Mouse (Mus musculus) liver, adult 2 months (tissue): Measurements from ENCODE around the gene Reep1. TPM values are rescaled to one million over a fixed set of nuclear protein-coding genes. Genes with fewer than 3 reads are reported as not detected.

Source experiments
- DNase-seq: peaks from one replicate; pipeline ENCODE4 v3.0.0-alpha.2; 2011; ENCODE audit warnings: low read depth, low spot score; ENCODE audit errors: extremely low read depth
- H3K27ac ChIP-seq: fragments of 200-500 bp; replicated peaks from 2 replicates; pipeline ENCODE4 v1.5.1; 2012; ENCODE audit warnings: low read depth, mild to moderate bottlenecking, control low read depth, inconsistent platforms, low read length; ENCODE audit not compliant: insufficient read depth
- H3K27me3 ChIP-seq: fragments of 200-500 bp; 2 replicates; pipeline ENCODE4 v1.6.1; 2012; ENCODE audit warnings: mild to moderate bottlenecking, moderate library complexity, low read length, inconsistent platforms; ENCODE audit not compliant: control insufficient read depth, insufficient read depth
- H3K36me3 ChIP-seq: fragments of 200-500 bp; 2 replicates; pipeline ENCODE4 v1.6.1; 2012; ENCODE audit warnings: low read length, inconsistent platforms; ENCODE audit not compliant: control insufficient read depth, insufficient read depth
- H3K4me1 ChIP-seq: fragments of 200-500 bp; 2 replicates; pipeline ENCODE4 v1.6.1; 2011; ENCODE audit warnings: low read length; ENCODE audit not compliant: control insufficient read depth, insufficient read depth
- H3K4me3 ChIP-seq: fragments of 200-500 bp; 2 replicates; pipeline ENCODE4 v1.5.1; 2011; ENCODE audit warnings: low read depth, mild to moderate bottlenecking, control low read depth, low read length, moderate library complexity; ENCODE audit not compliant: insufficient read depth
- H3K79me2 ChIP-seq: fragments of 200-500 bp; 2 replicates; pipeline ENCODE4 v1.6.1; 2012; ENCODE audit warnings: inconsistent platforms, mild to moderate bottlenecking, low read length, moderate library complexity; ENCODE audit not compliant: control insufficient read depth, insufficient read depth
- H3K9ac ChIP-seq: fragments of 200-500 bp; 2 replicates; pipeline ENCODE4 v1.6.1; 2012; ENCODE audit warnings: low read depth, mild to moderate bottlenecking, control low read depth, inconsistent platforms, low read length
- CTCF ChIP-seq: fragments of 200-500 bp; IDR thresholded peaks from 2 replicates; pipeline ENCODE4 v1.5.1; 2011; ENCODE audit warnings: low read depth, low read length, control low read depth
- POLR2A ChIP-seq: fragments of 200-500 bp; IDR thresholded peaks from 2 replicates; pipeline ENCODE4 v1.6.1; 2011; ENCODE audit warnings: low read length, control low read depth; ENCODE audit not compliant: insufficient read depth; ENCODE audit errors: extremely low read depth
- WGBS: fragments of 180-500 bp; shearing (Covaris S2); methylation state at CpG from one replicate; pipeline ENCODE4 v1.1.7; 2018; 5-methylcytosine and 5-hydroxymethylcytosine counted together
- polyA plus RNA-seq: library from polyadenylated mRNA; depleted of rRNA; stranded (reverse); fragments of >200 nt; gene quantifications from 2 replicates; pipeline ENCODE4 v1.2.3, GENCODE M21; 2012
- total RNA-seq: library from RNA; depleted of rRNA; stranded (reverse); fragments of >200 nt; gene quantifications from 2 replicates; pipeline ENCODE4 v1.2.3, GENCODE M21; 2014

Gene Reep1
- total and polyA plus RNA-seq, 2 experiments = 0.40 to 0.74 TPM

- Histone ChIP-seq H3K9ac (no peak overlapping the region), H3K27me3 (no peaks in the 10 kb centered on the region), H3K36me3 (no peaks in the 10 kb centered on the region), H3K4me1 (no peaks in the 10 kb centered on the region), H3K4me3 (no peak overlapping the region), H3K79me2 (no peaks in the 10 kb centered on the region), H3K27ac (no peak overlapping the region)
- no peak for TF ChIP-seq POLR2A
- TF ChIP-seq CTCF = no peak
- DNase-seq = no peak
- WGBS = 51% methylated on average over 3 of the region's 3 CpGs
Observed at GRCm38 (mm10) chr6:71799391-71799790, 92.0 kb downstream of the Reep1 start.

GRCm38 (mm10) chr6:71801011-71801713 lies 93.8 kb downstream of the Reep1 start:
- TF ChIP-seq CTCF = no peak
- TF ChIP-seq POLR2A = no peak
- Histone ChIP-seq H3K4me3 (no peak overlapping the region), H3K27me3 (no peaks in the 10 kb centered on the region), H3K36me3 (no peaks in the 10 kb centered on the region), H3K9ac (no peak overlapping the region), H3K27ac (no peak overlapping the region), H3K4me1 (no peaks in the 10 kb centered on the region), H3K79me2 (no peaks in the 10 kb centered on the region)
- WGBS = 80% methylated on average over 7 of the region's 7 CpGs
- no peak for DNase-seq

- no peak overlapping the region for H3K4me3 ChIP-seq
- whole genome bisulfite sequencing = 78% methylated on average over 10 of the region's 10 CpGs
- no peak overlapping the region for H3K9ac ChIP-seq
- TF ChIP-seq POLR2A (no peak), CTCF (no peak)
- no peaks in the 10 kb centered on the region for H3K79me2 ChIP-seq
- no peaks in the 10 kb centered on the region for H3K27me3 ChIP-seq
- H3K4me1 ChIP-seq = no peaks in the 10 kb centered on the region
- DNase-seq = no peak
- H3K36me3 ChIP-seq = no peaks in the 10 kb centered on the region
- H3K27ac ChIP-seq = no peak overlapping the region
Observed at GRCm38 (mm10) chr6:71801714-71802094, 94.3 kb downstream of the Reep1 start.

- WGBS = 89% methylated on average over 1 of the region's 1 CpGs
- H3K27ac ChIP-seq = no peak overlapping the region
- TF ChIP-seq CTCF (no peak), POLR2A (no peak)
- no peaks in the 10 kb centered on the region for H3K36me3 ChIP-seq
- H3K4me1 ChIP-seq = no peaks in the 10 kb centered on the region
- no peaks in the 10 kb centered on the region for H3K27me3 ChIP-seq
- H3K79me2 ChIP-seq = no peaks in the 10 kb centered on the region
- H3K4me3 ChIP-seq = no peak overlapping the region
- DNase-seq = no peak
- H3K9ac ChIP-seq = no peak overlapping the region
Observed at GRCm38 (mm10) chr6:71803609-71804008, 96.2 kb downstream of the Reep1 start.

- no peaks in the 10 kb centered on the region for H3K79me2 ChIP-seq
- no peak overlapping the region for H3K4me3 ChIP-seq
- H3K27ac ChIP-seq = no peak overlapping the region
- no peaks in the 10 kb centered on the region for H3K36me3 ChIP-seq
- TF ChIP-seq CTCF (peak; percentile 97), POLR2A (no peak)
- DNase-seq = peak; percentile 41
- no peak overlapping the region for H3K9ac ChIP-seq
- no peaks in the 10 kb centered on the region for H3K27me3 ChIP-seq
- WGBS = 23% methylated on average over 12 of the region's 12 CpGs
- H3K4me1 ChIP-seq = no peaks in the 10 kb centered on the region
Observed at GRCm38 (mm10) chr6:71804061-71804829, 96.9 kb downstream of the Reep1 start.

- TF ChIP-seq POLR2A = no peak
- no peak for TF ChIP-seq CTCF
- 26% methylated on average over 1 of the region's 1 CpGs for WGBS
Observed at GRCm38 (mm10) chr6:71806713-71807112, 99.4 kb downstream of the Reep1 start.

More at GRCm38 (mm10) chr6:71806713-71807112, 99.4 kb downstream of the Reep1 start:
- Histone ChIP-seq H3K9ac (no peak overlapping the region), H3K79me2 (no peaks in the 10 kb centered on the region), H3K36me3 (peaks cover 5% of the 10 kb centered on the region; the same call in 1 of the 2 replicates), H3K27ac (no peak overlapping the region), H3K4me3 (no peak overlapping the region), H3K27me3 (no peaks in the 10 kb centered on the region), H3K4me1 (no peaks in the 10 kb centered on the region)
- no peak for DNase-seq
